Mouse (Mus musculus): ENCODE results near the gene Arhgef9.

GRCm38 (mm10) chrX:95104361-95104760, 92.3 kb downstream of the Arhgef9 start:
- TF ChIP-seq POLR2A (IDR thresholded peaks at IDR 0.05; ENCODE audit: insufficient read depth, low read depth, low read length) (no peak), CTCF (IDR thresholded peaks at IDR 0.05; ENCODE audit: insufficient read depth, low read depth, low read length) (no peak)
